Mouse (Mus musculus) cerebellum, adult 9-10 months (tissue): ENCODE results near the gene Tars.

ENCODE experiments used
- DNase-seq: peaks from one replicate; pipeline ENCODE4 v3.0.0; 2022

Tars gene

GRCm38 (mm10) chr15:11360888-11361287 is 38.6 kb downstream of the Tars start:
- no peak for DNase-seq

- no peak for DNase-seq
These were observed 42.0 kb downstream of the Tars start for GRCm38 (mm10) chr15:11357501-11357900.

GRCm38 (mm10) chr15:11355865-11356264 is 43.6 kb downstream of the Tars start:
- DNase-seq, result no peak

- peak; percentile 2 for DNase-seq
These were observed 59.8 kb downstream of the Tars start for GRCm38 (mm10) chr15:11339467-11340180.
